Mouse (Mus musculus) liver (tissue): Measurements from ENCODE around the gene Dnal1.

ENCODE experiments used
- DNase-seq: peaks from one replicate; pipeline ENCODE4 v3.0.0-alpha.2; 2020; ENCODE audit warnings: mixed read lengths

Gene Dnal1

GRCm38 (mm10) chr12:84187752-84188601, 73.8 kb downstream of the Dnal1 start:
- no peak for DNase-seq

DNA sequence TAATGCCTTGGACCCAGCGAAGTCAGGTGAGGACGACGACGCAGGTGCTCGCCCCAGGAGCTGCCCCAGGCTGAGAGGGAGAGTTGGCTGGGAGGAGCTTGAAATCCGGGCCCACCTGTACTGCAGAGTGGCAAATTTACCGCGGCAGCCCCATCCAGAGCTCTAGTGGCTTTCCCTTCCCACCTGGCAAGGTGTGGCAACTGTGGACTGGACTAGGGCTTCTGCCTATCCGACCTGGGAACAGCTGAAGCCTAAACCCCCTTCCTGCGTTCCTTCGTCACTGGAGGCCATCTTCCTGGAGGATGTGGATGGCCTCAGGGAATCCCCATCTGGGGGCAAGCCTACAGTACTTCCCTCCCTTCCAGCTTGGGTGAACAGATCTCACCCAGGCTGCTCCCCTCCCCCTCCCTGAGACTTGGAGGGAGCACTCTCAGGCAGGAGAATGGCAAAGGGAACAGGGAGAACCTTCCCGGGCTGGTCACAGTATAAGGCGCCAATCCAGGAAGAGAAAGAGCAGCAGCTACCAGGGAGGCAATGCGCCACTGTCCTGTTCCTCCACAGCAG, 74.8 kb downstream of the Dnal1 start:
- DNase-seq = no peak

- no peak for DNase-seq
These were observed 76.1 kb downstream of the Dnal1 start for GRCm38 (mm10) chr12:84190151-84190820.

GRCm38 (mm10) chr12:84191190-84191589, 77.0 kb downstream of the Dnal1 start:
- DNase-seq = no peak

DNA sequence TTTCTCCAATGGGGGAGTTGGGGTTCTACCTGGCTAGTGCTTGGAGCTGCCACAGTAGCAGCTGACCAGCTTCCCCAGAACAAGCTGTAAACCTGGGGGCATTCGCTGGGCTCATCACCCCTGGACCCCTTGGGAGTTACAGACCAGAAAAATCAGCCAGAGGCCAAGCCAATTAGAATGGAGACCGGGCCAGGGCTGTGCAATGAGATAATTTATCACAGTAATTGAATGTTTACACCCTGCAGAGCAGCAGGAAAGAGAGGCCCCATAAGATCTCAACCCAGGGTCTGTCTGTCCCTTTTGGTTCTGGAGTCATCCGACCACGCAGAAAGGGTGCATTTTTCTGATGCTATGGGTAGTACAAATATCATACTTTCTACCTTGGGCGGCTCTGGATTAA, 77.6 kb downstream of the Dnal1 start:
- DNase-seq = peak; percentile 61

DNA sequence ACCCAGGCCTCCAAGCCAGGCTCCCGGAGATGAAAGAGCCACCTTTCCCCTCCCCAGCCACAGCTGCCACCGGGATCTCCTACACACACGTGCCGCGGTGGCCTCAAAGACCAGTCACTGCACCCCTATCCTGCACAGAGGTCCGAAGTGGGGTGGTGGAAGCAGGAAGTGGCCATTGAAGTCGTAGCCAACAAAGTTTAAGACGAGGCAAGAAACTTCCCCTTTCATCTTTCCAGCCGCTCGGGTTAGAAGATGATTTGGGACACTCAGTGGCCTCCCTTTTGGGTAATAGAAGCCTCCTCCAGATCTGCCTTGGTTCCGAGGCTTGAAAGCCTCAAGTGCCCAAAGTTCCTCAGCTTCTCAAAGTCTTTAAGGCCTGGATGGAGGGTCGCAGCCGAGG, 78.1 kb downstream of the Dnal1 start:
- no peak for DNase-seq

DNA sequence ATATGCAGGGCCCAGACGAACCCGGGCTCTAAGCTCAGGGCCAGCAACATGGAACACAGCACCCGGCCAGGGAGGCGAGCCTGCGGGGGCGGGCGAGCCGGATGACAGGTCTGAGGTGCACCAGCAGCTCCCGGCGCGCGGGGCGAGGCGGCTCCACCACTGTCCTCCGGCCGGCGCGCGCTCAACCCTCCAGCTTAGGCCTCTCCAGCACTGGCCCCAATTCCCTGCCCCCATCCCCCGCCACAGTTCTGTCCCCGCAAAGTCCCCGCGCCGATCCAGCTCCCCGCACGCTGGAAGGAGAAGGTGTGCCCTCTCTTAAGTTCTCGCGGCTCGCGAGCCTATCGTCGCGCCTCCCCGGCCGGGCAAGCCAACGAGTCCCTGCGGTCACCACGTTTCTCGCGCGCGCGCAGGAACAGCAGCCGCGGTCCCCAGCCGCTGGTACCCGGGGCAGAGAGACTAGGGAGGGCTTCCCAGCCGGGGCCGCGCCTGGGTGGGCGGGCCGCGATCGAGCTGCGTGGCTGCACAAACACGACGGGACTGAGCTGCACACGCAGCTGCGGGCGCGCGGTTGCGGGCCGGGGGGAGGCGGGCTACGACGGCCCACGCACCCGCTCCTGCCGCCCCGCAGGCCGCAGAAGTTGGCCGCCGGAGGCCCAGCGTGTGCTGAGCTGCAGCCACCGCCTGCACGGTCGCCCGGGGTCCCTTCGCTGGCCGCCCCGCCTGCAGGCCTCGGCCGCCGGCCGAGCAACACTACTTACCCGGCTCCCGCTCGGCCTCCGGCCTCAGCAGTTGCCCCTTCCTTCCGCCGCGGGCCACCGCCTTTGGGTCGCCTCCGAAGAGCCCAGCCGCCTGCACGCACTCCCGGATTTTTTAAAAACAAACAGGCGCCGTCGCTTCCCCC, 78.8 kb downstream of the Dnal1 start:
- DNase-seq = peak; percentile 78

DNA sequence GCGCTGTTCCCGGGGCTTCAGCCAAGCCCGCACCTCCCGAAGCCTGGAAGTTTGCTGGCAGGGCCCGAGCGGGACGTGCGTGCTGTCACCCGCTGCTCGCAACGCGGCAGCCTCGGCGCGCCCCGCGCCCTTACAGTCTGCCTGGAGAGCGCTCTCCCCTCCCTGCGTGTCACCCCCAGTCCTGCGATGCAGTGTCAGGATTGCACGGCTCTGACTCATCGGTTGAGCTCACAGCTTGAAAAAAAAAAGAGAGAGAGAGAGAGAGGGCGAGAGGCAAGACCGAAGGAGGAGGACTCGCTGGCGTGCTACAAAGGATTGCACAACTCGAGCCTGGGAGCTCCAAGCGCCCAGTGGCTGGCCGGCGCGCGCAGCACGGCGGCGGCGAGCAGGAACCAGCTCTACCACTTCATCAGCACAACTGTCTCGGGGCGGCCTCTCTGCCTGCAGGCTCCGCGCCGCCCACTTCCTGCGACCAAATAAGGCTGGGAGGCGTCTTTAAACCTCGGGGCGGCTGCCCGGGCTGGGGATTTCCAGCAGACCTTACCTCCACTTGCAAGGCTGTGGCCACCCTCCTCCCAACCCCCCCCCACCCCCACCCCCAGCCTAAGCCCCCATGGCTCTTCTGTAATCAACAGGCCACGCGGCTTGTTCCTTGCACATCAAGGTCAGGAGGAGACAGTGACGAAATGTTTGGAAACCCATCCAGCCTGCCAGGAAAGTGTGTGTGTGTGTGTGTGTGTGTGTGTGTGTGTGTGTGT, 79.7 kb downstream of the Dnal1 start:
- peak; percentile 95 for DNase-seq

- no peak for DNase-seq
These were observed 80.4 kb downstream of the Dnal1 start for GRCm38 (mm10) chr12:84194400-84195109.

DNA sequence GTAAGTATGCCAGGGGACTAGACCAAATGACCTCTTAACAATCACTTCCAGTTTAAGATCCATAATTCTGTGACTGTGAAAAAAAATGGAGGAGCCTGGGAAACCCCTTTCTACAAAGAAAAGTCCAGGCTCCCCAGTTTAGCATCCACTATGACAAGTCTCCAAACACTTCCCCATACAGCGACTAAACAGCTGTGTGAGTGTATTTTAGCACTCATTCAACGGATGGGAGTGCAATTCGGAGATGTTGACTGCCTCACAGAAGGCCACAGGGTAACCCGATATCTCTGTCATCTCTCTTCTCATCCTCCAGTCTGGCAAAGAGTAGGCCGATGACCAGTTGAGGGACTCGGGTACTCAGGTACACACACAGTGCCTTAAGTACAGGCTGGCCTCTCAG, 81.0 kb downstream of the Dnal1 start:
- no peak for DNase-seq
